Mouse (Mus musculus): Measurements from ENCODE around the gene Ppp1r12b.

The Ppp1r12b gene

GRCm38 (mm10) chr1:134790716-134791439 lies 164.9 kb downstream of the Ppp1r12b start:
- peak in 1 of 2 experiments; percentile 42 for DNase-seq

DNA sequence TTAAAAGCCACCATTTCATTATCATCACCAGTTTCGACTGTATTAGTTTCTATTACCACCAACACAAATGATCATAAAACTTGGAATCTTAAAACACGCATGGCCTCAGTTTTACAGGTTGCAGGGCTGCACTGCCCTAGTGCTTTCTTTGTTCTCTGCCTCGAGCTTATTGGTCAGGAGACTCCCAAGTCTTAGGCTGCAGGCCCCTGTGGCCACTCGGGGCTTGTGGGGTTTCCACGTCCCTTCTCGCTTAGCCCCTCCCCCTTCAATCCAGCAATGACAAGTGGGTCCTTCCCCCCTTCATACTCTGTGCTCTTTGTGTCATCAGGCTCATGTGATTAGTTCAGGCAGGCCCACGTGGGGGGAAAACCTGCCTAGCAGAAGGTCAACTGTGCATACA lies 167.6 kb downstream of the Ppp1r12b start:
- DNase-seq: no peak

GRCm38 (mm10) chr1:134784911-134785310 lies 170.8 kb downstream of the Ppp1r12b start:
- DNase-seq: no peak

GRCm38 (mm10) chr1:134784481-134784880 lies 171.3 kb downstream of the Ppp1r12b start:
- no peak for DNase-seq

DNA sequence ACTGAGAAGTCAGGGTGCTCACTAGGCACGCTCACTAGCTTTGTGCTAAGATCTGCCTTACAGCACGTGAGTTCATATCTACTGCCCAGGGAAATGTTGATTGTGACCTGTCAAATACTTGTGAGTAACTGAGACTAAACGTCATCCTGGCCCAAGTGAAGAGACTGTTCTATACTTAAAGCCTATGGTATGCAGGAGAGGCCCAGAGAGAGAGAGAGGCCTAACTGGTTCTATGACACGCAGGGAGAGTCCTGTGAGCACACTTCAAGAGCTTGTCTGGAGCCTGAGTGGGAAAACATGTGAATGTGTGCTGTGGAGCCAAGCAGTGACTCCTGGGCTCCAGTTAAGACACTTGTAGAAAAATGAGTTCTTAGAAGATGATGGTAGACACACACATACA lies 171.8 kb downstream of the Ppp1r12b start:
- no peak for DNase-seq

DNA sequence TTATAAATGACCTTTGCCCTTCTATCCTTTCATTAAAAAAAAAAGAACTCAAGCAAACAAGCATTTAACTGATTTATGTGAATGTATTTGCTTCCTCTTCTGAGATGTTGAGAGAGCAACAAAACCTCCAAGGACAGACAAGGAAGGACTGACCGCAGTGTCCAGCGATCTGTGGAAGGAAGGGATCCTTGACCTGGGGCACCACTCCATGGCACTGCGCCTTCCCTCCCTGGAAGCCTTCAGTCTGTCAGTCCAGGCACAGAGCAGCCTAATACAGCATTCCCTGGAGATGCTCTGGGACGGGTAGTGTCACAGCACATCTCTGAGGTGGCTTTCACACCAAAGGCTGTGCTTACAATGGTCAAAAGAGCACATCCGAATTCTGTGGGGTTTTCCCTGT lies 172.9 kb downstream of the Ppp1r12b start:
- DNase-seq: no peak

GRCm38 (mm10) chr1:134777936-134778548 lies 177.7 kb downstream of the Ppp1r12b start:
- DNase-seq: peak; percentile 59 to 65

GRCm38 (mm10) chr1:134777201-134777885 lies 178.4 kb downstream of the Ppp1r12b start:
- no peak for DNase-seq

- no peak for DNase-seq
These were observed 180.1 kb downstream of the Ppp1r12b start for GRCm38 (mm10) chr1:134775631-134776030.

- DNase-seq: no peak
These were observed 180.9 kb downstream of the Ppp1r12b start for GRCm38 (mm10) chr1:134774728-134775287.

GRCm38 (mm10) chr1:134774247-134774646 lies 181.5 kb downstream of the Ppp1r12b start:
- no peak for DNase-seq

- DNase-seq: no peak
These were observed 182.5 kb downstream of the Ppp1r12b start for GRCm38 (mm10) chr1:134773256-134773655.

- DNase-seq: no peak
These were observed 182.9 kb downstream of the Ppp1r12b start for GRCm38 (mm10) chr1:134772821-134773220.

GRCm38 (mm10) chr1:134771999-134772398 lies 183.7 kb downstream of the Ppp1r12b start:
- no peak for DNase-seq

GRCm38 (mm10) chr1:134771353-134771752 lies 184.4 kb downstream of the Ppp1r12b start:
- no peak for DNase-seq

DNA sequence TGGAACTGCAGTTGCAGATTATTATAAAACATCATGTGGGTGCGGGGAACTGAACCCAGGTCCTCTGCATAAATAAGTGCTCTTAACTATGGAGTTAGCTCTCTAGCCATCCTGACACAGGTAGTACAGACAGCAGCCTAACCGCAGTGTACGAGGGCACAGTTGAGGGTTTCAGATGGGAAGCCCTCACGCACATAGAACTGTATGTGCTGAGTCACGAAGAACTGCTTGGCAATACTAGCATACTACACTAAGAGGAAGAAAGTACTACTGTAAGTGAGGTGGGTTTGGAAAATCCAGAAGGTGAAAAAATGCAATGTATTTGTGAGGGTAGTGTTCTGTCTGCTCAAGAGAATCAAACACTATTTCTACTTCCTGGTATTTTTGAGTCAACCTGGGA lies 185.4 kb downstream of the Ppp1r12b start:
- DNase-seq: no peak

DNA sequence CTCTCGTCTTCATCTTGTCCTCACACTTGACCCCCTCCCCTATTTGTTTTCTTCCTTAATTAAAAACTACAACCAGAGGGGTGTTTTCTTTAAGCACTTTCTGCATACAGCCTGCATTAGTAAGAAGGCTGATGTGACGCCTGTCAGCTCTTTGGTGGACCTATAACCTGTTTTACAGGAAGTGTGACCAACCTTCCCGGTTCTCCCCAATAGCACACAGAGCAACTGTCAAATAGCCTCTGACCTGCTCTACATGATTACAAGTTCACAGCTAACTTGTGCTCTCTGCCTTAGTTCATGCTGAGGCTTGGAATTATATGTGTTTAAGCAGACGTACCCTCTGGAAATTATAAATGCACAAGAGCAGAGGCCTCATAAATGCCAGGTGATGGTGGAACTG lies 189.3 kb downstream of the Ppp1r12b start:
- no peak for DNase-seq

DNA sequence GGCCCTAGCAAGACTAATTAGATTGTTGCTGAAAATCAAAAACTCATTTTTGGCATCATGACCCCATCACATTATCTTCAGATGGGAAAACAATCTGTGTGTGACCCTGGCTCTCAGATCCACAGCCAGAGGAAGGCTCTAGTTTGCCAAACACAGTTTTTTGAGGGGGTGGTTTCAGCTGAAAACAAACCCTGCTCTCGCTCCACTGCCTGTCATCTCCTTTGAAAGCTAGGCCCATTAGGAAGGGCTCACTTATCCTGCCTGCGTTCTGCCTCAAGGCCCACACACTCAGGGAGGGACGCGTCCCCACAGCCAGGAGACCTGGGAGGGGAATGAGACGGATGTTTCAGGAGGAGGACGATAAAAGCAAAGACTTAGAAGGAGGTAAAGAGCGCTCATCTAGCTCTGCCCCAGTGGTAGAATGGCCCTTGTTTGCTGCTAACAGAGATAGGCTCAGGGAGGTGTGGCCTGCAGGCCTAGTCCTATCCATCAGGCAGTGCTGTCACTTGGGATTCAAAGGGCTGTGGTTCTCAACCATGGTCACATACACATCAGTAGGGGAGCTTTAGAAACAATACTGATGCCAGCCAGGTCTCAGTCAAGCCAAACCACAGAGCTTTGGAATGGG lies 190.8 kb downstream of the Ppp1r12b start:
- DNase-seq: no peak

- DNase-seq: no peak
These were observed 191.8 kb downstream of the Ppp1r12b start for GRCm38 (mm10) chr1:134763776-134764438.

- peak in 1 of 2 experiments; percentile 46 for DNase-seq
These were observed 192.5 kb downstream of the Ppp1r12b start for GRCm38 (mm10) chr1:134763250-134763649.

DNA sequence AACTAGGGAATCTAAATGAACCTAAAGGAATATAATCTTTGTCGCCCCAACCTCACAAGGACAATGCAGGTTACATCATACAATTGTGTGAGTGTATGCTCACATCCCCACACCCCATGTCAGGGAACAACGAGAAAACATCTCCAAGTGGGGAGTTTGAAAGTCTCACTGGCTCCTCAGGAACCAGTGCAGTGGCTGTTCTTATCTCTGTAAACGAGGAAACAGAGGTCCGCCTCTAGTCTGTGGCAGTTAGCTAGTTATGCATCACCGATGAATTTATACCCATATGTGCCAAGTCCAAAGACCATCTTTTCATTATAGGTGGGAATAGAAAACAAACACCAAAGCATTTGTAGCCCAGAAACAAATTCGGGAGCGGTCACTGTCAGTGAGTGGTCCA lies 194.2 kb downstream of the Ppp1r12b start:
- DNase-seq: no peak

- DNase-seq: no peak
These were observed 195.1 kb downstream of the Ppp1r12b start for GRCm38 (mm10) chr1:134760642-134761041.

DNA sequence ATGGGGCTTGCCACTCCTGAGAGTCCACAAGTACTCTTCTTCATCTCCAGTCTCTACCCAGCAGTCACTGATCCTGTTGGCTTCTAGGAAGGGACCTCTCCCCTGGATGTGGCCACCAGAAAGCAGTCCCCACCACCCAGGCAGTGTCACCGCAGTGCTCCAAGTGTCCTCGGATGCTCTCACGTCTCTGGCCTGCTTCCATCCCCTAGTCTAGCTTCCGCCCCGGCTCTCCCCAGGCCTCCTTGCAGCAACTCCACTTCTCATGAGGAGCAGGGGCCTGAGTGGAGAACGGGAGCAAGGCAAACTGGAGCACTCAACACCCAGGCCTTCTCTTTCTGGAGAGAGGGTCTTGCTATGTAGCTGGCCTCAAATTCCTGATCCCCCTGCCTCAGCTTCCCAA lies 196.6 kb downstream of the Ppp1r12b start:
- peak in 1 of 2 experiments; percentile 49 for DNase-seq

Data from cerebellum, postnatal 10 days (tissue).